Mouse (Mus musculus): ENCODE measurements at regions not wholly inside any gene's neighbourhood (a gene's known extent, or its start where the extent isn't known, plus 50 kb on each side); places are given as distances from the start of the nearest gene placed in this dataset.

DNA sequence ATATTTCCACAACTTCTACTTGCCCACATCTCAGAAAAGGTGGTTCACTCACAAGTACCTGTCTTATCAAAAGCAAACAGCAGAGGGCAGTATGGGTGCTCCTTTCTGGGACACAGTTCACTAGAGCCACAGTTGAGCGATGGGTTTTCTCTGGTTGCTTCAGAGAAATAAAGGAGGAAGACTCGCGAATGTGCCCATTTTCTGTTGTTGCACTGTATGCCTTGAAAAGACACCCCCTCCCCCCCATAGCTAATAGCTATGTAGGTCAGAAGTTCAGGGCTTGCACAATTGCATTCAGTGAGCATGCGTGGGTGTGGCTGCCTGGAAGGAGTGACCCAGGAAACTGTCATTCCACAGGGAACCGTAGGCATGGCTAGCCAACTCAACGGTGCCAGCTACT is 55.5 kb upstream of the Slc44a1 start:
- H3K4me3 ChIP-seq (ENCODE audit: control insufficient read depth in 1 of 2, insufficient read depth in 1 of 2, low read depth in 2 of 2, low read length in 2 of 2) = peak overlapping the region in 1 of 2 experiments; percentile 16; a peak in 1 of 4 replicates

GRCm38 (mm10) chr4:53384104-53384503 is 56.1 kb upstream of the Slc44a1 start:
- H3K27me3 ChIP-seq (ENCODE audit: control insufficient read depth in 1 of 2, insufficient read depth in 2 of 2, low read length in 2 of 2) = no peaks in the 10 kb centered on the region
- TF ChIP-seq EP300 (IDR thresholded peaks at IDR 0.05; ENCODE audit: low read depth in 1 of 2, low read length in 2 of 2) (no peak), CTCF (IDR thresholded peaks at IDR 0.05 in 2 of 3, conservative IDR thresholded peaks at IDR 0.05 in 1 of 3; ENCODE audit: control insufficient read depth in 1 of 3, insufficient read depth in 1 of 3, low read depth in 2 of 3, low read length in 3 of 3, poor library complexity in 1 of 3, severe bottlenecking in 1 of 3) (no peak), GABPA (IDR thresholded peaks at IDR 0.05; ENCODE audit: low read depth, low read length) (no peak), MEF2A (IDR thresholded peaks at IDR 0.05; ENCODE audit: extremely low read depth, insufficient replicate concordance, low read depth, low read length, poor library complexity, severe bottlenecking) (no peak), USF1 (IDR thresholded peaks at IDR 0.05; ENCODE audit: low read depth, low read length) (no peak), POLR2AphosphoS2 (IDR thresholded peaks at IDR 0.05; ENCODE audit: low read length) (no peak)

More for the DNA sequence above, 55.5 kb upstream of the Slc44a1 start:
- Histone ChIP-seq H3K27ac (ENCODE audit: control insufficient read depth, low read depth, low read length) (peak overlapping the region; percentile 93), H3K79me2 (ENCODE audit: control insufficient read depth, insufficient read depth, low read length, poor library complexity) (no peaks in the 10 kb centered on the region), H3K27me3 (ENCODE audit: control insufficient read depth in 1 of 2, insufficient read depth in 2 of 2, low read length in 2 of 2) (no peaks in the 10 kb centered on the region), H3K9ac (ENCODE audit: control insufficient read depth, low read depth, low read length, poor library complexity, severe bottlenecking) (peak overlapping the region; percentile 33), H3K4me1 (ENCODE audit: control insufficient read depth in 1 of 2, insufficient read depth in 2 of 2, low read length in 2 of 2) (peaks cover 9 to 15% of the 10 kb centered on the region in 2 experiments), H3K36me3 (ENCODE audit: control insufficient read depth in 1 of 2, insufficient read depth in 2 of 2, low read length in 2 of 2) (peaks cover 0 to 14% of the 10 kb centered on the region in 2 experiments; a peak in 2 of 4 replicates), H3K9me3 (replicated peaks; ENCODE audit: insufficient read depth, low read length) (no peaks in the 10 kb centered on the region)
- TF ChIP-seq ETS1 (IDR thresholded peaks at IDR 0.05; ENCODE audit: low read depth, low read length) (0 out of 2 replicates have a peak, but pooled peaks have one; percentile 10), SMC3 (IDR thresholded peaks at IDR 0.05; ENCODE audit: low read depth, low read length) (peak; percentile 98), E2F4 (IDR thresholded peaks at IDR 0.05; ENCODE audit: borderline replicate concordance, low read depth, low read length) (no peak), ZNF384 (IDR thresholded peaks at IDR 0.05; ENCODE audit: low read depth, low read length) (0 out of 2 replicates have a peak, but pooled peaks have one; percentile 11), CTCF (IDR thresholded peaks at IDR 0.05 in 2 of 3, conservative IDR thresholded peaks at IDR 0.05 in 1 of 3; ENCODE audit: control insufficient read depth in 1 of 3, insufficient read depth in 1 of 3, low read depth in 2 of 3, low read length in 3 of 3, poor library complexity in 1 of 3, severe bottlenecking in 1 of 3) (peak; percentile 64 to 95 (median 81)), ZC3H11A (IDR thresholded peaks at IDR 0.05; ENCODE audit: low read depth, low read length) (peak; percentile 96), USF2 (IDR thresholded peaks at IDR 0.05; ENCODE audit: borderline replicate concordance in 1 of 2, insufficient read depth in 1 of 2, low read depth in 1 of 2, low read length in 2 of 2) (no peak), POLR2AphosphoS5 (IDR thresholded peaks at IDR 0.05; ENCODE audit: borderline replicate concordance, low read depth, low read length) (no peak), RAD21 (IDR thresholded peaks at IDR 0.05; ENCODE audit: low read depth, low read length) (peak; percentile 92), NRF1 (IDR thresholded peaks at IDR 0.05; ENCODE audit: insufficient read depth, low read depth, low read length, poor library complexity, severe bottlenecking) (peak; percentile 67), MXI1 (IDR thresholded peaks at IDR 0.05; ENCODE audit: low read depth, low read length) (peak; percentile 65), SIN3A (IDR thresholded peaks at IDR 0.05; ENCODE audit: low read length) (peak; percentile 79), MYC (IDR thresholded peaks at IDR 0.05; ENCODE audit: low read depth, low read length) (0 out of 2 replicates have a peak, but pooled peaks have one; percentile 51), TBP (IDR thresholded peaks at IDR 0.05; ENCODE audit: low read depth, low read length) (0 out of 2 replicates have a peak, but pooled peaks have one; percentile 44)
- peak; percentile 92 for DNase-seq (ENCODE audit: low read depth, low spot score)

More at GRCm38 (mm10) chr4:53384104-53384503, 56.1 kb upstream of the Slc44a1 start:
- H3K9me3 ChIP-seq (replicated peaks; ENCODE audit: insufficient read depth, low read length) = no peaks in the 10 kb centered on the region
- DNase-seq (ENCODE audit: low read depth, low spot score) = no peak
- H3K79me2 ChIP-seq (ENCODE audit: control insufficient read depth, insufficient read depth, low read length, poor library complexity) = no peaks in the 10 kb centered on the region
- H3K4me1 ChIP-seq (ENCODE audit: control insufficient read depth in 1 of 2, insufficient read depth in 2 of 2, low read length in 2 of 2) = peaks cover 9 to 15% of the 10 kb centered on the region in 2 experiments
- no peak overlapping the region for H3K4me3 ChIP-seq (ENCODE audit: control insufficient read depth in 1 of 2, insufficient read depth in 1 of 2, low read depth in 2 of 2, low read length in 2 of 2)
- peaks cover 0 to 14% of the 10 kb centered on the region in 2 experiments; a peak in 2 of 4 replicates for H3K36me3 ChIP-seq (ENCODE audit: control insufficient read depth in 1 of 2, insufficient read depth in 2 of 2, low read length in 2 of 2)
- no peak overlapping the region for H3K27ac ChIP-seq (ENCODE audit: control insufficient read depth, low read depth, low read length)
- H3K9ac ChIP-seq (ENCODE audit: control insufficient read depth, low read depth, low read length, poor library complexity, severe bottlenecking) = no peak overlapping the region
